Mouse (Mus musculus): ENCODE measurements around the gene Heatr4.

The Heatr4 gene

GRCm38 (mm10) chr12:83998341-83999107 lies 13.9 kb upstream of the Heatr4 start:
- no peak for DNase-seq (ENCODE audit: low spot score in 2 of 2)

GRCm38 (mm10) chr12:83997221-83997620 lies 12.6 kb upstream of the Heatr4 start:
- DNase-seq (ENCODE audit: low spot score in 2 of 2): no peak

- no peak for DNase-seq (ENCODE audit: low spot score in 2 of 2)
Observed at GRCm38 (mm10) chr12:83989378-83989777, 4.7 kb upstream of the Heatr4 start.

- DNase-seq (ENCODE audit: low spot score in 2 of 2): no peak
Observed at GRCm38 (mm10) chr12:83988483-83988882, 3.8 kb upstream of the Heatr4 start.

GRCm38 (mm10) chr12:83987583-83988441 lies 3.2 kb upstream of the Heatr4 start, which contains the start of gene Acot2:
Gene Acot2 (plus strand): TSS chr12:83987861.
- peak; percentile 69 to 71 for DNase-seq (ENCODE audit: low spot score in 2 of 2)

GRCm38 (mm10) chr12:83987242-83987582 lies 2.6 kb upstream of the Heatr4 start:
- no peak for DNase-seq (ENCODE audit: low spot score in 2 of 2)

- no peak for DNase-seq (ENCODE audit: low spot score in 2 of 2)
Observed at GRCm38 (mm10) chr12:83981615-83982014, 3.0 kb downstream of the Heatr4 start.

- DNase-seq (ENCODE audit: low spot score in 2 of 2): no peak
Observed at GRCm38 (mm10) chr12:83978862-83979261, 5.8 kb downstream of the Heatr4 start.

- DNase-seq (ENCODE audit: low spot score in 2 of 2): peak in 1 of 2 experiments; percentile 48
Observed at GRCm38 (mm10) chr12:83972117-83972516, 12.5 kb downstream of the Heatr4 start.

- DNase-seq (ENCODE audit: low spot score in 2 of 2): no peak
Observed at GRCm38 (mm10) chr12:83965235-83965634, 19.4 kb downstream of the Heatr4 start.

GRCm38 (mm10) chr12:83958278-83958677 lies 26.4 kb downstream of the Heatr4 start:
- DNase-seq (ENCODE audit: low spot score in 2 of 2): no peak

GRCm38 (mm10) chr12:83951711-83952575 lies 32.7 kb downstream of the Heatr4 start:
- DNase-seq (ENCODE audit: low spot score in 2 of 2): no peak

GRCm38 (mm10) chr12:83950840-83951701 lies 33.6 kb downstream of the Heatr4 start:
- DNase-seq (ENCODE audit: low spot score in 2 of 2): peak; percentile 21 to 46

- DNase-seq (ENCODE audit: low spot score in 2 of 2): peak; percentile 67 to 72
Observed at GRCm38 (mm10) chr12:83950493-83950839, 34.2 kb downstream of the Heatr4 start, which contains the start of gene Riox1. Gene Riox1 (plus strand): TSS chr12:83950608.

- no peak for DNase-seq (ENCODE audit: low spot score in 2 of 2)
Observed at GRCm38 (mm10) chr12:83949776-83950492, 34.7 kb downstream of the Heatr4 start.

- no peak for DNase-seq (ENCODE audit: low spot score in 2 of 2)
Observed at GRCm38 (mm10) chr12:83949043-83949442, 35.6 kb downstream of the Heatr4 start.

GRCm38 (mm10) chr12:83947260-83947811 lies 37.3 kb downstream of the Heatr4 start:
- no peak for DNase-seq (ENCODE audit: low spot score in 2 of 2)

- no peak for DNase-seq (ENCODE audit: low spot score in 2 of 2)
Observed at GRCm38 (mm10) chr12:83941938-83942337, 42.7 kb downstream of the Heatr4 start.

GRCm38 (mm10) chr12:83940031-83940430 lies 44.6 kb downstream of the Heatr4 start:
- DNase-seq (ENCODE audit: low spot score in 2 of 2): no peak

- DNase-seq (ENCODE audit: low spot score in 2 of 2): no peak
Observed at GRCm38 (mm10) chr12:83939332-83939731, 45.3 kb downstream of the Heatr4 start.
